In genomic region chr11:67451525-67451924, GRCm38 (mm10) we compare ENCODE assay signal across 21 mouse cellular contexts.
"Had no signal": no experiment of that assay in that cellular context is flagged by ENCODE, and none has a peak within 500 bp of the region (broad histone marks: within the 10 kb centered on the region; RNA-seq: fewer than 3 reads in every experiment).

No protein-coding gene starts in this region.

- H3K9ac ChIP-seq: liver, embryonic 13.5 days; liver, embryonic 15.5 days; lung, embryonic 15.5 days; midbrain, embryonic 12.5 days; neural tube, embryonic 13.5 days; neural tube, embryonic 15.5 days had no signal

- H3K4me1 ChIP-seq: liver, embryonic 15.5 days had no signal

- H3K27ac ChIP-seq: liver, embryonic 13.5 days; liver, embryonic 15.5 days; lung, embryonic 15.5 days; midbrain, embryonic 10.5 days; midbrain, embryonic 12.5 days; neural tube, embryonic 13.5 days; neural tube, embryonic 15.5 days had no signal

- H3K36me3 ChIP-seq: liver, embryonic 13.5 days; liver, embryonic 15.5 days; lung, embryonic 15.5 days; midbrain, embryonic 10.5 days; midbrain, embryonic 12.5 days; neural tube, embryonic 13.5 days; neural tube, embryonic 15.5 days had no signal

- H3K9me3 ChIP-seq: liver, embryonic 13.5 days; liver, embryonic 15.5 days; lung, embryonic 15.5 days; midbrain, embryonic 10.5 days; midbrain, embryonic 12.5 days; neural tube, embryonic 13.5 days; neural tube, embryonic 15.5 days had no signal

- H3K27me3 ChIP-seq: neural tube, embryonic 15.5 days had no signal

- DNase-seq: liver, embryonic 13.5 days; lung, adult 18-20 months; lung, postnatal 10 days; lung, postnatal 4 days; midbrain, embryonic 14.5 days; retina, postnatal 1 day; right cerebral cortex, adult 18-20 months; right cerebral cortex, postnatal 25 days; right cerebral cortex, postnatal 4 days; spleen, adult 18-20 months; thymus, adult 2 months; thymus, postnatal 25 days; thymus, postnatal 4 days had no signal

- H3K4me2 ChIP-seq: liver, embryonic 13.5 days; liver, embryonic 15.5 days; lung, embryonic 15.5 days; midbrain, embryonic 12.5 days; neural tube, embryonic 13.5 days; neural tube, embryonic 15.5 days had no signal

- ATAC-seq: midbrain, embryonic 16.5 days had no signal

- H3K4me3 ChIP-seq: liver, embryonic 13.5 days; liver, embryonic 15.5 days; lung, embryonic 15.5 days; midbrain, embryonic 10.5 days; midbrain, embryonic 12.5 days; myocyte; neural tube, embryonic 13.5 days; neural tube, embryonic 15.5 days had no signal
